Mouse (Mus musculus) embryo, embryonic 11 days (tissue): ENCODE results near the gene C77080.

Experiments
- DNase-seq: peaks from one replicate; pipeline ENCODE4 v3.0.0-alpha.2; 2015

C77080 gene

GRCm38 (mm10) chr4:129237843-129238441, 23.3 kb downstream of the C77080 start:
- peak; percentile 79 for DNase-seq

- no peak for DNase-seq
Observed at GRCm38 (mm10) chr4:129236236-129236813, 24.9 kb downstream of the C77080 start.

DNA sequence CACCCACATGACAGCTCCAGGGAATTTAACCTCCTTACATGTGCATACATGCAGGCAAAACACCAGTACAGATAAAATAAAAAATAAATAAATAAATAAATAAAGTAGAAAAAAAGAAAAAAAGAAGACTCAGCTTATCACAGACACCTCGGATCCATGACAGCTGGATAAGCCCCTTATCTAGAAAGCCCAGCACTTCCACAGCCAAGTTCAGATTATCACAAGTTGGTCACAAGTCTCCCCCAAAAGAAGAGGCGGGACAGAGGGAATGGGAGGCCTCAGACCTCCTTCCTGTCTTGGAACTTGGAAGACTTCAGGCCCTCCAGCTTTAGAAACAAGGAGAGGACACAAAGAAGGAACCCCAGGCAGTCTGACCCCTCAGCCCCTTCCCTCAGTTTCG, 26.1 kb downstream of the C77080 start:
- no peak for DNase-seq

GRCm38 (mm10) chr4:129234488-129234887, 26.7 kb downstream of the C77080 start:
- no peak for DNase-seq

DNA sequence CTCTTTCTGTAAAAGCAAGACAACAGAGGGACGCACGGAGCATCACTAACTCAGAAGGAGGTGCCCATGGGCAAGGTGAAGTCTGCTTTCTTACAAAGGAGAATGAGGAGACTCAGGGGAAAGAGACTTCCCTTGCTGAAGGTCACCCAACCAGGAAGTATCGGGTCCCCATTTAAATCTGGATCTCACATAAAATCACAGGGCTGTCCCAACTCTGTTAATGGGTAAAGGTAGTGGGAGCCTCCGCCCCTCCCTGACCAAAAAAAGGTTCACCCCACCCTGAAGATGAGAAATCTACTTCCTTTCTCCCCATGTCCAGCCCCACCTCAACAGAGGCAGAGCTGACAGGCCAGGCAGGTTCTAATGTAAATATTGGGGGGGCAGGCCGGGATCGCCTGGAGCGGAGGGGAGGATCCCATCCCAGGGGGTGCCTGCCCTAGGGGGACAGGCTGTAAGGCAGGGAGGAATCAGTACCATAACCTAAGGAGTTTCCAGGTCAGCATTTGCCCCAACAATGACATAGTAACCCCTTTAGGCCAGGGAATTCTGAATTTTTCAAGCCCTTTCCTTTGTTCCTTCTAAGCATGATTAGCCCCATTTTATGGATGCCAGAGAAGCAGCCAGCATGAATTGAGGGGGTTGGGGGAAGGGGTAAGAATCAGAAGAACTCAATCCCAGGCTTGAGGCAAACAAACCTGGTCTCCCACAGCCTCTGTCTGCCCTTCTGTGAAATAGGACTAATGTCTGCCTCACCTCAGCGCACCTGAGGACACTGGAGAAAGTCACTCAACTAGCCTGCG, 28.4 kb downstream of the C77080 start:
- no peak for DNase-seq

DNA sequence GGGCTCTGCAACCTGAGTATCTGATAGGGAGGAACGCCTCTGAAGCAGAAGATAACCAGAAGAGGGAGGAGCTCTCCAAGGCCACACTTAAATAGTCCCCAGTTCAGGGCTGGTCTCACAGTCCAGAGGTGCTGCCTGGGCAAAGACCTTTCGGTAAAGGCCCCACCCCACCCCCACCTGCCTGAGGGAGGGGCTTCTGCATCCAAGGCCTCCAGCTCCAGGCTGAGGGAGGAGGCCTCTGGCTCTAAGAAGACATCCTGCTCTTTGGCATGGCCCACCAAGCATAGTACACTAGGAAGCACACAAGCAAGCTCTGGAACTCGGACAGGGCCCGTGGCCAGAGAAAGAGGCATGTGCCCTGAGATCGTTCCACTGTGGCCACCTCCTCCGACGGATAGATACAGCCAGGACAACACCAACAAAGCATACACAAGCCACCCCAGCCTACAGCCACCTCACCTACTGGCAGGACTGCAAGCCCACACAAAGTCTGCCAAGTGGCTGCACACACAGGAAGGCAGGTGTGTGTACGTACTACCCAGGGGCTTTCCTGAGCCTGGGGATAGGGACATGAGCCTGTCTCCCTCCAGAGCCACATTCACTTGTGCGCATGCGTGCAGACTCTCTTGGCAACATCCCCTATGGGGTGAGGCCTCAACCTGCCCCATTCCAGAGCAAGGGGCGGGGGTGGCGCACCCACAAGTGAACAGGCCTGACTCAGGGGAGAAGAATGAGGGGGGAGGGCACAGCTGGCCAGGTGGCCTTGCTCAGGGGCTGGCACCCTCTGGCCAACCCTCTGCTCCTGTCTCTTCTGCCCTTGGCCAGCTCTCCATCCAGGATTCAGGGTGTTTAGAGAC, 29.4 kb downstream of the C77080 start:
- no peak for DNase-seq

DNA sequence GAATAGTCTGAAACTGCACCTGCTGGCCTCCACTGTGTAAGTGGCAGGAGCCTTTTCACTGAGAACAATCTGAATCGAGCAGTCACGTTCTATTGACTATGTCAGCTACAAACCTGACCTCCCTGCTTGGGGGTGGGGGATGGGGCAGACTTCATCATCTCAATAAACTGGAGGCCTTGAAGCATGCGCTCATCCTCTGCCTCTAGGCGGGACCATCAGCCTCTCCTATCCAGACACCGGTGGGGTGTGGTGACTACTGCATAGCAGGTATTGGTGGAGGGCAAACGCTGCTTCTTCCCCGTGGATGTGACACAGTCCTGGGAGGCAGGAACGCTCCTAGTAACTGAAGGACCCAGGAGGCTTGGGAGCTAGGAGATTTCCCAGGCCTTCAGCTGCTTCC, 30.3 kb downstream of the C77080 start:
- DNase-seq: no peak

DNA sequence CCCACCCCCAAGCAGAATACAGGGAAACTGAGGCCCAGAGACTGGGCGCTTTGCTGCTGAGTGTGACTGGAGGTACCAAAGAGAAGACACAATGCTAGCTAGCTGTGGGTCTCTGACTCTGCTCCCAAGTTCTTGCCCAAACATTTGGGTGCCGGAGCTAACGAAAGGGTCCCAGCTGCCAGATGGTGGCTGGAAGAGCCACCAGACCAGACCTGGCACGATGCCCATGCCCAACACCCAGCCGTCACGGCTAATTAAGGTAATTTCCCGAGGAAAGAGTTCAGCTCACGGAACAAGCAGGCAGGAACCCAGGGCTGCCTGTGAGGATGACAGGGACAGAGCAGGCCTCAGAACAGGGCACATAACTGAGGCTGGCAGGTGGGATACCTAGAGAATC, 33.2 kb downstream of the C77080 start:
- DNase-seq: peak; percentile 29

GRCm38 (mm10) chr4:129227170-129227984, 33.8 kb downstream of the C77080 start:
- peak; percentile 31 for DNase-seq

DNA sequence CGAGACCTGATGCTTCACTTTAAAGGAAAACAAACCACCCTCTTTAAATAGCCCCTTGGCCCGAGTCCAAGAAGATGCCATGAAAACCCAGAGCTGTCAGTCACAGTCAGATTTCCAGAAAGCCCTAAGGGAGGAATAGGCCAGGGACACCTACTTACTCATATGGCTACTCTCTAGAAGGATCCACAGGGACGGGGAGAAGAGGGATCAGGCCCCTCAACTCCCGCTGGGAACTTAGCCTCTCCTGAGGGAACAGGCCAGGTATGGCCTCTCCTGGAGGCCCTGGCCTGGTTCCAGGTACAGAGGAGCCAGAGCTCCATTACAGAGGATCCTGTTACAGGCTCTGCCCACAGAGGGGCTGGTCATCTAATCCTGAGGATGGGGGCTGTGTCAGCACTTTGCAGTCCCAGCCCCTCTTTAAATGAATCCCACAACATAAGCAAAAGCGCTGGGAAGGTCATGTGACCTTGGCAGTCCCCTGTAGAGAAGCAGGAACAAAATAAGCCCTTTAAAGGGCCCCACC, 34.7 kb downstream of the C77080 start:
- peak; percentile 27 for DNase-seq

DNA sequence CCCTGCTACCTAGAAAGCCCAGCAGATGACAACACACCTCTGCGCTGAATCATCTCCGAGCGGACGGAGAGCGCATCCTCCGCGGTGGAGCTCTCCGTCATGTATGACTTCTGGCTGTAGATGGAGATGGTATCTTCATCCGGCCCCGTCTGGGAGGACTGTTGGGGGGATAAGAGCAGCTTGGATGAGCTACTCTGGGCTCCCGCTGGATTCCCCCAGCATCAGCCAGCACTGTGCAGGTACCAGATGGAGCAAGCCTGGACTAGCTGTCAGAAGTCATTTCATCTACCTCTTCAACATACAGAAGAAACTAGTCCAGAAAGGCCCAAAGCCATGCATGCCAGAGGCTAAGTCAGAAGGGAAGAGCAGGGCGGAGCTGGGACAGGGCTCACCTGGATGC, 35.9 kb downstream of the C77080 start:
- DNase-seq: no peak

DNA sequence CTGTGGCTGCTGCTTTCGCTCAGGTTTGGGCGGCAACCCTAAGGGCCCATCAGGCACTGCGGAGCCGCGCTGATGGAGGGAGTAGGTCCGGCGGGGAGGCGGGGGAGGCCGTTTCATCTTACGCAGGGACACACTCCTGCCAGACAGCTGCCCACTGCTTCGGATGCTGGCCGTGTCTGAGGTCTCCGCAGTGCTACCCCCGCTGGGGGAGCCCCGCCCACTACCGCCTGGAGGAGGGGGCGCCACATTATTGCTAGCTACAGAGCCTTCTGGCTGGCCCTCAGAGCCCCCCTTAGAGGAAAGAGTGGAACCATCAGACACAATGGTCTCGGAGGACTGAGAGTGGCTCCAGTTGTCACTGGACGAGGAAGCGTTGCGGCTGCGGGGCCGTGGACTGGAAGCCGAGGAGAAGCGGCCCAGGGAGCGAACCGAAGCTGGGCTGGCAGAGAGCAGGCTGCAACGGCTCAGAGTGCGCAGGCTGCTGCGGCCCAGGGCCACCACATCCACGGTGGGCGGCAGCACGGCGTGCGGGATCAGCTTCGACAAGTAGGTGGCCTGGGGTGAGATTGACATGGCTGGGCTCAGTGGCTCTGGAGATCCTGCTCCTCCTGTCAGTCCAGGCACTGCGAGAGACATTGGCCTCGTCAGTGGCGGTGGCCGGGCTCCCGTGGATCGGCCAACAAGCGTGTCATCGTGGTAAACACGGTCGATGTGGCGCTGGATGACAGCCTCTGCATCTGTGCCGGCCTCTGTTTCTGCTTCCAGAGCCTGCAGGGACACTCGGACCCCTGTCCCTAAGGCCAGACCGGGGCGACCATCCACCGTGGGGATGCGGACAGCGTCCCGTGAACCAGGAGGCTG, 37.6 kb downstream of the C77080 start:
- peak; percentile 70 for DNase-seq

DNA sequence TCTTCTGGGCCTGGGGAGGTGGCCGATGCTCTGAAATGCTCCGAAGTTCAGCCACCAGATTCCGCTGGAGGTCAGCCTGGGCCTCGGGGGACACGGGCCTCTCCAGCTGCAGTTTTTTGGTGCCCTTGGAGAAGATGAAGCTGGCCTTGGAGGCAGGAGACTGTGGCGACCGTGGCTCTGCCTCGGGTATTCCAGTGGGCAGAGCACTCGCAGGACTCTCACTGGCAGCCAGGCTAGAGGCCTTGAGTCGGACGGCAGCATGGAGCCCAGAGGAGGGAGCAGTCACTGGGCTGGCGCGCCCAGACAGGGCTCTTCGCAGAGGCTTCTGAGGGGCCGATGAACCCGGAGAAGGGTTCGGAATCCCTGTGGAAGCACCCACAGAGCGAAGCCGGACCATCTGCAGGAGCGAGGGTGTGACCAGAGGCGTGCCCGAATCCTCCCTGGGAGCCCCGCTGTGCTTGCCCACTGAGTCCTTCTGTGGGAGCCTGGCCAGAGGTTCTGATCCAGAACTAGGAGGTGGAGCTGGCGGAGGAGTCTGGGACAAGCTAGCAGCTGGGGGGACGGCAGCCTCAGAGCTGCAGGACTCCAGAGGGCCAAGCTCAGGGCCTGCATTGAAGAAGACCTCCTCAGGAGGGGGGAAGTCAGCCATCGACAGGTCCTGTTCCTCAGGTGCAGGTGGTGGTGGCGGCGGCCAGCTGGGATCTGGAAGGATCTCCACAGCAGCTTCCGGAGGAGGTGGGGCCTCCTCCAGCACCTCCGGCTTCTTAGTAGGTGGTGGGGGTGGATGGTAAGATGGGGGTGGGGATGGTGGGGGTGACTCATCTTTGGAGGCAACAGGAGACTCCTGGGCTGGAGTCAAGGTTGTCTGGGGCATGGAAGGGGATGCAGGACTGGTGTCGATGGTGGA, 38.9 kb downstream of the C77080 start:
- DNase-seq: no peak

GRCm38 (mm10) chr4:129221097-129222010, 39.9 kb downstream of the C77080 start:
- no peak for DNase-seq

- no peak for DNase-seq
Observed at GRCm38 (mm10) chr4:129220376-129221089, 40.7 kb downstream of the C77080 start.

- no peak for DNase-seq
Observed at GRCm38 (mm10) chr4:129219198-129219597, 42.0 kb downstream of the C77080 start.

GRCm38 (mm10) chr4:129218569-129219175, 42.5 kb downstream of the C77080 start:
- no peak for DNase-seq

GRCm38 (mm10) chr4:129212486-129212885, 48.7 kb downstream of the C77080 start:
- DNase-seq: peak; percentile 31
